Mouse (Mus musculus): ENCODE data around the gene Vgll2. TPM values are rescaled to one million over a fixed set of nuclear protein-coding genes. Genes with fewer than 3 reads are reported as not detected.

The Vgll2 gene
- polyA plus RNA-seq, 1 experiment from 2014 or later: 0.48 TPM

DNA sequence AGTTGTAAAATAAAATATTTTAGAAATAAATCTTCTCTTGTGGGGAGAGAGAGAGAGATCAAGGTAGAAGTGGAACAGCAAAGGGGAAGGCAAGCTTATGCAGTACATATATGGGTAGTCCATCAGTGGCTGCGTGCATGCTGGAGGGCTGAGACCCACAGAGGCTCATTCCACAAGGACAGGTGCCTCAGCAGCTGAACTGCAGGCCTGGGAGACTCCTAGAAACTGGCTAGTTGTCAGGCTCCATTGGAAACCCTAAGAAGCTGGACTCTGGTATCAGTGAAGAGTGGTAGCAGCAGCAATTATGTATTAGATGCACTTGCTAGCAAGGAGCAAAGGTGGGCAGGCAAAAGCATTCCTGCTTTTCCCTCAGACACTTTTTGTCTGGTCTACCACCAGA, 17.1 kb downstream of the Vgll2 start:
- no peaks in the 10 kb centered on the region for H3K36me3 ChIP-seq (ENCODE audit: control insufficient read depth, insufficient read depth)
- H3K4me1 ChIP-seq (ENCODE audit: control insufficient read depth, low read depth, low read length): no peaks in the 10 kb centered on the region
- no peak overlapping the region for H3K4me2 ChIP-seq (ENCODE audit: low read depth, low read length)
- WGBS (ENCODE audit: insufficient replicate concordance): 32% methylated on average over 1 of the region's 1 CpGs
- no peak overlapping the region for H3K9ac ChIP-seq (ENCODE audit: low read depth, low read length)
- H3K4me3 ChIP-seq (ENCODE audit: low read depth, low read length): no peak overlapping the region
- H3K9me3 ChIP-seq (replicated peaks; ENCODE audit: control insufficient read depth, low read length): no peaks in the 10 kb centered on the region
- no peak overlapping the region for H3K27ac ChIP-seq (ENCODE audit: low read length)
- ATAC-seq (ENCODE audit: low read depth): no peak
- H3K27me3 ChIP-seq (ENCODE audit: control insufficient read depth, insufficient read depth, low read depth, low read length): no peaks in the 10 kb centered on the region

DNA sequence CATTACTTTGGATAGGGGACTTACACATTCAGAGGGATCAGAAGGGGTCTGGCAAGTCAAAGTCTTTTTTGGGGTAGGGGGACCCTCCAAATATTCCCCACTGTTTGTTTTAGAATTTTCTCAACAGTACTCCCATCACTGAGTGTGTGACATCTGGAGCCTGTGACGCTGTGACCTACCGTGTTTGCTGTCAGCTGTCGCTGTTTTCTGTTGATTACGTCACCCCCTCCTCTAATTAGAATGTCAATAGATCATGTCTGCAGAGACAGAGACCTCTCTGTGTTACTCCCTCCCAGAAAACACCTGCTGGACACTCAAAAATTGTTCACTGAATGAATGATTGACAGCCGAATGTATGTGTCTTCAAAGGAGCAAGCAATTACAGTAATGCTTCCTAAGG, 20.8 kb downstream of the Vgll2 start:
- Histone ChIP-seq H3K27ac (ENCODE audit: low read length) (no peak overlapping the region), H3K4me2 (ENCODE audit: low read depth, low read length) (no peak overlapping the region), H3K9me3 (replicated peaks; ENCODE audit: control insufficient read depth, low read length) (no peaks in the 10 kb centered on the region), H3K27me3 (ENCODE audit: control insufficient read depth, insufficient read depth, low read depth, low read length) (no peaks in the 10 kb centered on the region), H3K9ac (ENCODE audit: low read depth, low read length) (no peak overlapping the region), H3K4me1 (ENCODE audit: control insufficient read depth, low read depth, low read length) (no peaks in the 10 kb centered on the region), H3K36me3 (ENCODE audit: control insufficient read depth, insufficient read depth) (no peaks in the 10 kb centered on the region), H3K4me3 (ENCODE audit: low read depth, low read length) (no peak overlapping the region)
- WGBS (ENCODE audit: insufficient replicate concordance): 57% methylated on average over 5 of the region's 5 CpGs
- no peak for ATAC-seq (ENCODE audit: low read depth)

DNA sequence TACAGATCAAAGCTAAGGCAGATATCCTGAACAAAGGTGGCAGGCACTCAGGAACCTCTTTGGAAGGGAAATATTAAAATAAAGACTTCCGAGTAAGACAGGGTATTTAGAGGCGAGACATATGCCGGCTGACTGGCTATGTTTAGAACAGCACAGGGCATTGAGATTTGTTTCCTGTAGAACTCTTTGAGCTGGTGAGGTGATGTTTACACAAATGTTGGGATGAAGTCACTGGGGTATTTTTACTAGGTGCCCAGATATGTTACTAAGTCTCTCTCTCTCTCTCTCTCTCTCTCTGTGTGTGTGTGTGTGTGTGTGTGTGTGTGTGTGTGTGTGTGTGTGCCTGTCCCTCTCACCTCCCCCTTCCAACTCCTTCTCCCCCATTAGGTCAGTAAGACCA, 26.0 kb downstream of the Vgll2 start:
- Histone ChIP-seq H3K4me1 (ENCODE audit: control insufficient read depth, low read depth, low read length) (no peaks in the 10 kb centered on the region), H3K9me3 (replicated peaks; ENCODE audit: control insufficient read depth, low read length) (no peaks in the 10 kb centered on the region), H3K27ac (ENCODE audit: low read length) (no peak overlapping the region), H3K27me3 (ENCODE audit: control insufficient read depth, insufficient read depth, low read depth, low read length) (no peaks in the 10 kb centered on the region), H3K4me2 (ENCODE audit: low read depth, low read length) (no peak overlapping the region), H3K36me3 (ENCODE audit: control insufficient read depth, insufficient read depth) (no peaks in the 10 kb centered on the region), H3K9ac (ENCODE audit: low read depth, low read length) (no peak overlapping the region), H3K4me3 (ENCODE audit: low read depth, low read length) (no peak overlapping the region)
- WGBS (ENCODE audit: insufficient replicate concordance): 37% methylated on average over 3 of the region's 3 CpGs
- no peak for ATAC-seq (ENCODE audit: low read depth)

DNA sequence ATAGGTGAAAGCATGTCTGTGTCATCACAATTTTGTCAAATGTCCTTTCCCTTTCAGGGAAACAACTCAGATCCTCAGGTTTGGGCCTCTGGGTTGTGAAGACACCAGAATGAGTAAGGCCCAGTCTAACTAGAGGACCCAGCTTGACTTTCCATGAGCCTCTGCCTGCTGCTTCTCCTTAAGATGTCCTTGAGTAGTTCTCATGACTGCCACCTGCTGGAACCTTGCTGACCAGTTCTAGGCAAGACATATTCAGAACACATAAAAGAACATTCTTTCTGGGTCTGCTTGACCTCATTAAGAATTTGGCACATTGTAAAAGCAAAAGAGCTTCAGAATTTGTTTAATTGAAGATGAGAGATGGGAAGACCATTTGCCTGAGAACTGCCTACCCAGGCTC, 50.2 kb downstream of the Vgll2 start:
- H3K9ac ChIP-seq (ENCODE audit: low read depth, low read length): no peak overlapping the region
- ATAC-seq (ENCODE audit: low read depth): no peak
- H3K4me1 ChIP-seq (ENCODE audit: control insufficient read depth, low read depth, low read length): no peaks in the 10 kb centered on the region
- no peak overlapping the region for H3K4me3 ChIP-seq (ENCODE audit: low read depth, low read length)
- no peak overlapping the region for H3K4me2 ChIP-seq (ENCODE audit: low read depth, low read length)
- no peaks in the 10 kb centered on the region for H3K9me3 ChIP-seq (replicated peaks; ENCODE audit: control insufficient read depth, low read length)
- H3K27ac ChIP-seq (ENCODE audit: low read length): no peak overlapping the region
- H3K36me3 ChIP-seq (ENCODE audit: control insufficient read depth, insufficient read depth): no peaks in the 10 kb centered on the region
- no peaks in the 10 kb centered on the region for H3K27me3 ChIP-seq (ENCODE audit: control insufficient read depth, insufficient read depth, low read depth, low read length)

Small RNAs within 50 kb of the gene (microRNA-seq; reads per million reads assigned to microRNA genes)
- gene Gm24084: not detected

Other genes with a start within 250 kb of the Vgll2 start
- 0.04 TPM in 2 replicates for gene Ros1, start 172.7 kb downstream of the Vgll2 start, polyA plus RNA-seq (2015; fragmentation: Nextera tagmentation; extraction: Ambion mirVana)
- gene Dcbld1, start 211.1 kb downstream of the Vgll2 start, polyA plus RNA-seq (2015; fragmentation: Nextera tagmentation; extraction: Ambion mirVana): 4.2 and 4.4 TPM in 2 replicates